Mouse (Mus musculus): ENCODE measurements around the gene Zfp330.

- TF ChIP-seq CTCF (conservative IDR thresholded peaks at IDR 0.05; ENCODE audit: insufficient read depth, insufficient read length, low read depth, low read length) (no peak), POLR2A (IDR thresholded peaks at IDR 0.05; ENCODE audit: low read depth, low read length) (no peak)
These were observed 19.0 kb downstream of the Zfp330 start for GRCm38 (mm10) chr8:82754946-82755345.
